Mouse (Mus musculus) midbrain, embryonic 11.5 days (tissue): Measurements from ENCODE around the gene Yipf6. TPM values are rescaled to one million over a fixed set of nuclear protein-coding genes. Genes with fewer than 3 reads are reported as not detected.

Source experiments
- polyA plus RNA-seq: library from polyadenylated mRNA; unstranded; fragments of >200 nt; fragmentation: Nextera tagmentation; extraction: Ambion mirVana; gene quantifications from 2 replicates; pipeline ENCODE4 v1.2.1, GENCODE M21; 2014

The Yipf6 gene
- polyA plus RNA-seq, 1 experiment from 2014 or later: 19.9 TPM

Other genes starting within 250 kb of the Yipf6 start
- gene Ophn1, start 45.3 kb upstream of the Yipf6 start, polyA plus RNA-seq: 22.1 and 22.2 TPM in 2 replicates
- gene Stard8, start 66.9 kb downstream of the Yipf6 start, polyA plus RNA-seq: 7.2 and 8.2 TPM in 2 replicates
- 34.7 and 38.3 TPM in 2 replicates for gene Efnb1, start 199.8 kb downstream of the Yipf6 start, polyA plus RNA-seq